Mouse (Mus musculus) liver, embryonic 11.5 days (tissue): Measurements from ENCODE around the gene Nudt3. TPM values are rescaled to one million over a fixed set of nuclear protein-coding genes. Genes with fewer than 3 reads are reported as not detected.

Source experiments
- ATAC-seq: fragments of 200-750 bp; cut with Nextera tagmentation; replicated peaks from 2 replicates; pipeline ENCODE4 v1.8.0; 2017; ENCODE audit warnings: moderate number of reproducible peaks, mild to moderate bottlenecking, moderate TSS enrichment, moderate library complexity; ENCODE audit not compliant: low FRiP score
- DNase-seq: peaks from one replicate; pipeline ENCODE4 v3.0.0-alpha.2; 2017; ENCODE audit warnings: low spot score
- H3K27ac ChIP-seq: fragments of 300-500 bp; sonication (generic); 2 replicates; pipeline ENCODE4 v1.5.1; 2014; ENCODE audit warnings: mild to moderate bottlenecking, low read depth, low read length, control low read depth
- H3K27me3 ChIP-seq: fragments of 300-500 bp; sonication (generic); replicated peaks from 2 replicates; pipeline ENCODE4 v1.6.1; 2014; ENCODE audit warnings: low read length, mixed read lengths; ENCODE audit not compliant: control insufficient read depth, insufficient read depth
- H3K36me3 ChIP-seq: fragments of 300-500 bp; sonication (generic); 2 replicates; pipeline ENCODE4 v1.6.1; 2014; ENCODE audit warnings: mild to moderate bottlenecking, low read length, moderate library complexity, mixed read lengths; ENCODE audit not compliant: control insufficient read depth, insufficient read depth
- H3K4me1 ChIP-seq: fragments of 300-500 bp; sonication (generic); replicated peaks from 2 replicates; pipeline ENCODE4 v1.6.1; 2014; ENCODE audit warnings: low read length, mixed read lengths; ENCODE audit not compliant: control insufficient read depth, insufficient read depth
- H3K4me2 ChIP-seq: fragments of 300-500 bp; sonication (generic); 2 replicates; pipeline ENCODE4 v1.6.1; 2014; ENCODE audit warnings: mild to moderate bottlenecking, control low read depth, moderate library complexity
- H3K4me3 ChIP-seq: fragments of 300-500 bp; sonication (generic); 2 replicates; pipeline ENCODE4 v1.5.1; 2014; ENCODE audit warnings: low read depth, low read length, control low read depth
- H3K9ac ChIP-seq: fragments of 300-500 bp; sonication (generic); 2 replicates; pipeline ENCODE4 v1.6.1; 2014; ENCODE audit warnings: low read depth, low read length, control low read depth
- H3K9me3 ChIP-seq: fragments of 300-500 bp; sonication (generic); 2 replicates; pipeline ENCODE4 v1.6.1; 2016; ENCODE audit warnings: low read length, inconsistent platforms, mixed read lengths; ENCODE audit not compliant: control insufficient read depth
- WGBS: fragments of 180-500 bp; shearing (Covaris S2); extraction: QIAGEN DNeasy Blood & Tissue Kit; methylation state at CpG from one replicate; pipeline ENCODE4 v1.1.7; 2014; 5-methylcytosine and 5-hydroxymethylcytosine counted together
- polyA plus RNA-seq: library from polyadenylated mRNA; unstranded; fragments of >200 nt; fragmentation: Nextera tagmentation; extraction: Ambion mirVana; gene quantifications from 2 replicates; pipeline ENCODE4 v1.2.1, GENCODE M21; 2014

Nudt3 gene
- polyA plus RNA-seq, 1 experiment from 2014 or later, result 26.1 TPM

- 90% methylated on average over 5 of the region's 5 CpGs for WGBS
- no peak overlapping the region for H3K4me3 ChIP-seq
- no peak overlapping the region for H3K9ac ChIP-seq
- peaks cover 19% of the 10 kb centered on the region for H3K4me1 ChIP-seq
- no peak for DNase-seq
- no peak overlapping the region for H3K27ac ChIP-seq
- H3K4me2 ChIP-seq, result no peak overlapping the region
- peaks cover 4% of the 10 kb centered on the region; the same call in 1 of the 2 replicates for H3K36me3 ChIP-seq
- no peaks in the 10 kb centered on the region for H3K9me3 ChIP-seq
- H3K27me3 ChIP-seq, result no peaks in the 10 kb centered on the region
- no peak for ATAC-seq
Measured at GRCm38 (mm10) chr17:27568228-27568627, 55.1 kb downstream of the Nudt3 start.

- peaks cover 26% of the 10 kb centered on the region for H3K4me1 ChIP-seq
- ATAC-seq, result no peak
Measured at GRCm38 (mm10) chr17:27565942-27566267, 57.4 kb downstream of the Nudt3 start.

GRCm38 (mm10) chr17:27565163-27565941 is 57.9 kb downstream of the Nudt3 start, which contains the start of gene AI413582:
TSS of gene AI413582 (minus strand) at chr17:27565756.
- DNase-seq (peak; percentile 99), ATAC-seq (peak; percentile 94)
- peak within 1 kb of the TSS; percentile 98 for H3K4me2 ChIP-seq
- peak within 1 kb of the TSS; percentile 75 for H3K4me3 ChIP-seq
- peak within 1 kb of the TSS; percentile 81 for H3K9ac ChIP-seq
- H3K27ac ChIP-seq, result peak within 1 kb of the TSS; percentile 58; the same call in 1 of the 2 replicates
- H3K4me1 ChIP-seq, result peaks cover 32% of the 10 kb centered on the region
- H3K9me3 ChIP-seq, result no peaks in the 10 kb centered on the region
- H3K27me3 ChIP-seq, result no peaks in the 10 kb centered on the region
- H3K36me3 ChIP-seq, result peaks cover 16% of the 10 kb centered on the region
- WGBS, result under 1% methylated on average over 58 of the region's 58 CpGs

More at GRCm38 (mm10) chr17:27565942-27566267, 57.4 kb downstream of the Nudt3 start:
- WGBS, result 0% methylated on average over 13 of the region's 13 CpGs
- H3K4me2 ChIP-seq, result peak overlapping the region; percentile 98
- no peaks in the 10 kb centered on the region for H3K27me3 ChIP-seq
- H3K9ac ChIP-seq, result peak overlapping the region; percentile 68
- peaks cover 14% of the 10 kb centered on the region for H3K36me3 ChIP-seq
- no peak for DNase-seq
- H3K4me3 ChIP-seq, result peak overlapping the region; percentile 75
- H3K9me3 ChIP-seq, result no peaks in the 10 kb centered on the region
- H3K27ac ChIP-seq, result no peak overlapping the region

GRCm38 (mm10) chr17:27564391-27565162 is 58.7 kb downstream of the Nudt3 start:
- Histone ChIP-seq H3K9ac (peak overlapping the region; percentile 81), H3K4me3 (peak overlapping the region; percentile 75), H3K4me1 (peaks cover 37% of the 10 kb centered on the region), H3K9me3 (no peaks in the 10 kb centered on the region), H3K27ac (peak overlapping the region; percentile 58; the same call in 1 of the 2 replicates), H3K36me3 (peaks cover 23% of the 10 kb centered on the region), H3K4me2 (peak overlapping the region; percentile 98), H3K27me3 (no peaks in the 10 kb centered on the region)
- WGBS, result 8% methylated on average over 20 of the region's 20 CpGs
- ATAC-seq (peak; percentile 21; the same call in 1 of the 2 replicates), DNase-seq (peak; percentile 75)

- Histone ChIP-seq H3K9me3 (no peaks in the 10 kb centered on the region), H3K36me3 (peaks cover 24% of the 10 kb centered on the region), H3K27ac (peak overlapping the region; percentile 58), H3K27me3 (no peaks in the 10 kb centered on the region), H3K9ac (no peak overlapping the region), H3K4me1 (peaks cover 44% of the 10 kb centered on the region), H3K4me3 (no peak overlapping the region; the same call in none of the 2 replicates), H3K4me2 (peak overlapping the region; percentile 98)
- 52% methylated on average over 7 of the region's 7 CpGs for WGBS
- DNase-seq (no peak), ATAC-seq (no peak)
Measured at GRCm38 (mm10) chr17:27563771-27564244, 59.5 kb downstream of the Nudt3 start.

GRCm38 (mm10) chr17:27561809-27562526 is 61.3 kb downstream of the Nudt3 start:
- DNase-seq (no peak), ATAC-seq (no peak)
- 56% methylated on average over 9 of the region's 11 CpGs for WGBS
- 0 out of 2 replicates have a peak overlapping the region, but pooled peaks have one; percentile 22 for H3K4me3 ChIP-seq
- H3K9ac ChIP-seq, result no peak overlapping the region
- peaks cover 46% of the 10 kb centered on the region for H3K4me1 ChIP-seq
- H3K9me3 ChIP-seq, result no peaks in the 10 kb centered on the region
- H3K27me3 ChIP-seq, result no peaks in the 10 kb centered on the region
- peaks cover 25% of the 10 kb centered on the region for H3K36me3 ChIP-seq
- H3K27ac ChIP-seq, result no peak overlapping the region
- H3K4me2 ChIP-seq, result peak overlapping the region; percentile 21; the same call in 1 of the 2 replicates

- WGBS, result 86% methylated on average over 13 of the region's 13 CpGs
- H3K9me3 ChIP-seq, result no peaks in the 10 kb centered on the region
- peaks cover 46% of the 10 kb centered on the region for H3K4me1 ChIP-seq
- H3K4me3 ChIP-seq, result no peak overlapping the region
- H3K9ac ChIP-seq, result no peak overlapping the region
- ATAC-seq (no peak), DNase-seq (no peak)
- no peaks in the 10 kb centered on the region for H3K27me3 ChIP-seq
- H3K27ac ChIP-seq, result no peak overlapping the region
- peak overlapping the region; percentile 22; the same call in 1 of the 2 replicates for H3K4me2 ChIP-seq
- H3K36me3 ChIP-seq, result peaks cover 25% of the 10 kb centered on the region
Measured at GRCm38 (mm10) chr17:27560926-27561480, 62.3 kb downstream of the Nudt3 start.

GRCm38 (mm10) chr17:27559596-27559995 is 63.7 kb downstream of the Nudt3 start:
- H3K4me2 ChIP-seq, result peak overlapping the region; percentile 90

More at GRCm38 (mm10) chr17:27559596-27559995, 63.7 kb downstream of the Nudt3 start:
- H3K4me3 ChIP-seq, result peak overlapping the region; percentile 90
- peak overlapping the region; percentile 69; the same call in 1 of the 2 replicates for H3K27ac ChIP-seq
- H3K36me3 ChIP-seq, result peaks cover 25% of the 10 kb centered on the region
- no peaks in the 10 kb centered on the region for H3K27me3 ChIP-seq
- H3K9me3 ChIP-seq, result no peaks in the 10 kb centered on the region
- peak overlapping the region; percentile 98 for H3K9ac ChIP-seq
- ATAC-seq (no peak), DNase-seq (no peak)
- peaks cover 46% of the 10 kb centered on the region for H3K4me1 ChIP-seq
- WGBS, result 64% methylated on average over 10 of the region's 12 CpGs
